Mouse (Mus musculus) spleen, adult 2 months (tissue): ENCODE data around the gene Nol10.

Source experiments
- CTCF ChIP-seq: fragments of 200-500 bp; IDR thresholded peaks from 2 replicates; pipeline ENCODE4 v1.5.1; 2011; ENCODE audit warnings: mild to moderate bottlenecking, inconsistent platforms; ENCODE audit not compliant: insufficient read depth, insufficient read length, insufficient replicate concordance; ENCODE audit errors: extremely low read depth
- POLR2A ChIP-seq: fragments of 200-500 bp; IDR thresholded peaks from 2 replicates; pipeline ENCODE4 v1.6.1; 2011; ENCODE audit warnings: low read depth, low read length, inconsistent platforms

GRCm38 (mm10) chr12:17426735-17427134, 78.5 kb downstream of the Nol10 start:
- no peak for TF ChIP-seq CTCF
- no peak for TF ChIP-seq POLR2A
